Mouse (Mus musculus) heart, embryonic 14.5 days (tissue): ENCODE results near the gene Ptpn6. TPM values are rescaled to one million over a fixed set of nuclear protein-coding genes. Genes with fewer than 3 reads are reported as not detected.

Source experiments
- ATAC-seq: fragments of 200-750 bp; cut with Nextera tagmentation; 2 replicates; pipeline ENCODE4 v1.8.0; 2017; ENCODE audit warnings: low read depth, moderate TSS enrichment; ENCODE audit not compliant: insufficient number of reproducible peaks, insufficient read depth, low FRiP score
- H3K27ac ChIP-seq, 2 experiments: fragments of 200-500 bp in 1 of 2; fragments of 300-500 bp in 1 of 2; sonication (generic) in 1 of 2; replicated peaks in 1 of 2; 2 replicates each; pipeline ENCODE4 v1.5.1; 2012 to 2014; ENCODE audit warnings: low read depth in 2 of 2, low read length in 2 of 2, control low read depth in 1 of 2, mild to moderate bottlenecking in 1 of 2, mixed read lengths in 1 of 2; ENCODE audit not compliant: control insufficient read depth in 1 of 2, insufficient read depth in 1 of 2
- H3K27me3 ChIP-seq: fragments of 300-500 bp; sonication (generic); 2 replicates; pipeline ENCODE4 v1.6.1; 2014; ENCODE audit warnings: mild to moderate bottlenecking, low read length, control low read depth; ENCODE audit not compliant: control insufficient read depth, insufficient read depth
- H3K36me3 ChIP-seq: fragments of 300-500 bp; sonication (generic); 2 replicates; pipeline ENCODE4 v1.6.1; 2014; ENCODE audit warnings: mild to moderate bottlenecking, control low read depth, low read length, mixed read lengths; ENCODE audit not compliant: control insufficient read depth, insufficient read depth
- H3K4me1 ChIP-seq, 2 experiments: fragments of 200-500 bp in 1 of 2; fragments of 300-500 bp in 1 of 2; sonication (generic) in 1 of 2; 2 replicates each; pipeline ENCODE4 v1.6.1; 2012 to 2014; ENCODE audit warnings: low read length in 2 of 2, control low read depth in 1 of 2, mixed read lengths in 1 of 2; ENCODE audit not compliant: control insufficient read depth in 2 of 2, insufficient read depth in 2 of 2
- H3K4me2 ChIP-seq: fragments of 300-500 bp; sonication (generic); 2 replicates; pipeline ENCODE4 v1.6.1; 2014; ENCODE audit warnings: mild to moderate bottlenecking, low read length
- H3K4me3 ChIP-seq, 2 experiments: fragments of 200-500 bp in 1 of 2; fragments of 300-500 bp in 1 of 2; sonication (generic) in 1 of 2; 2 replicates each; pipeline ENCODE4 v1.5.1; 2012 to 2014; ENCODE audit warnings: low read length in 2 of 2, mild to moderate bottlenecking in 2 of 2, control low read depth in 1 of 2, low read depth in 1 of 2, moderate library complexity in 1 of 2; ENCODE audit not compliant: control insufficient read depth in 1 of 2, insufficient read depth in 1 of 2
- H3K9ac ChIP-seq: fragments of 300-500 bp; sonication (generic); 2 replicates; pipeline ENCODE4 v1.6.1; 2014; ENCODE audit warnings: mild to moderate bottlenecking, low read length
- H3K9me3 ChIP-seq: fragments of 300-500 bp; sonication (generic); 2 replicates; pipeline ENCODE4 v1.6.1; 2016; ENCODE audit warnings: low read length, control low read depth; ENCODE audit not compliant: control insufficient read depth
- WGBS: fragments of 180-500 bp; shearing (Covaris S2); extraction: QIAGEN DNeasy Blood & Tissue Kit; methylation state at CpG from one replicate; pipeline ENCODE4 v1.1.7; 2014; 5-methylcytosine and 5-hydroxymethylcytosine counted together
- polyA plus RNA-seq: library from polyadenylated mRNA; unstranded; fragments of >200 nt; fragmentation: Nextera tagmentation; extraction: Ambion mirVana; gene quantifications from 2 replicates; pipeline ENCODE4 v1.2.1, GENCODE M21; 2014

Ptpn6 gene
- polyA plus RNA-seq, 1 experiment from 2014 or later: 4.9 TPM

DNA sequence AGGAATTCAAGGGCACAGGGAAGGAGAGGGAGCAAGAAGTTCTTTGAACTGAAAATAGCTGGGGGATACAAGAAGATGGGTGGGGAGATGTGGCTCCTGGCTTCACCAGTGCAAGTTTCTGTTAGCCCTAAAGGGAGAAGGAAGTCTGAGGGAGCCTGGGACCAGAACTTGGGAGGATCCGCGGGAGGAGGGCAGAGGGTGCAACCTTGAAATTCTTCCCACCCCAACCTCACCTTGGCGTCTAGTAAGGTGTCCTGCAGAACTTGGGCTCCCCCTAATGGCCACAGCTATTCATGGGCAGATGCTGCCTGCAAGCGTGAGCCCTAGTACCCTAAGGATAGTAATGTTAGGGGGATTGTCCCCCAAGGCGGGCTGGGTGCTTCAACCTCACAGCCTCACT is 20.7 kb upstream of the Ptpn6 start:
- 3% methylated on average over 5 of the region's 5 CpGs for WGBS
- no peak for ATAC-seq
- H3K4me3 ChIP-seq: no peak overlapping the region
- 0 out of 2 replicates have a peak, but pooled peaks cover 3% of the 10 kb centered on the region for H3K27me3 ChIP-seq
- peak overlapping the region; percentile 68 for H3K4me2 ChIP-seq
- H3K9ac ChIP-seq: peak overlapping the region; percentile 56
- no peaks in the 10 kb centered on the region for H3K9me3 ChIP-seq
- H3K36me3 ChIP-seq: no peaks in the 10 kb centered on the region
- H3K4me1 ChIP-seq: peaks cover 25 to 34% of the 10 kb centered on the region in 2 experiments
- H3K27ac ChIP-seq: peak overlapping the region in 1 of 2 experiments; percentile 97; a peak in 2 of 4 replicates

GRCm38 (mm10) chr6:124758849-124759232 is 20.3 kb upstream of the Ptpn6 start:
- peaks cover 25 to 38% of the 10 kb centered on the region in 2 experiments for H3K4me1 ChIP-seq
- ATAC-seq: no peak
- H3K4me2 ChIP-seq: peak overlapping the region; percentile 68
- 29% methylated on average over 2 of the region's 2 CpGs for WGBS
- H3K9ac ChIP-seq: peak overlapping the region; percentile 56
- H3K27ac ChIP-seq: peak overlapping the region; percentile 61 to 97; a peak in 3 of 4 replicates
- no peak overlapping the region for H3K4me3 ChIP-seq
- H3K36me3 ChIP-seq: no peaks in the 10 kb centered on the region
- no peaks in the 10 kb centered on the region for H3K9me3 ChIP-seq
- 0 out of 2 replicates have a peak, but pooled peaks cover 3% of the 10 kb centered on the region for H3K27me3 ChIP-seq

GRCm38 (mm10) chr6:124757909-124758848 is 19.7 kb upstream of the Ptpn6 start:
- Histone ChIP-seq H3K9ac (peak overlapping the region; percentile 94), H3K9me3 (no peaks in the 10 kb centered on the region), H3K27ac (peak overlapping the region; percentile 82 to 97), H3K4me2 (peak overlapping the region; percentile 68), H3K4me3 (peak overlapping the region; percentile 86 to 94), H3K4me1 (peaks cover 25 to 40% of the 10 kb centered on the region in 2 experiments), H3K36me3 (no peaks in the 10 kb centered on the region), H3K27me3 (0 out of 2 replicates have a peak, but pooled peaks cover 3% of the 10 kb centered on the region)
- no peak for ATAC-seq
- WGBS: 37% methylated on average over 5 of the region's 5 CpGs

DNA sequence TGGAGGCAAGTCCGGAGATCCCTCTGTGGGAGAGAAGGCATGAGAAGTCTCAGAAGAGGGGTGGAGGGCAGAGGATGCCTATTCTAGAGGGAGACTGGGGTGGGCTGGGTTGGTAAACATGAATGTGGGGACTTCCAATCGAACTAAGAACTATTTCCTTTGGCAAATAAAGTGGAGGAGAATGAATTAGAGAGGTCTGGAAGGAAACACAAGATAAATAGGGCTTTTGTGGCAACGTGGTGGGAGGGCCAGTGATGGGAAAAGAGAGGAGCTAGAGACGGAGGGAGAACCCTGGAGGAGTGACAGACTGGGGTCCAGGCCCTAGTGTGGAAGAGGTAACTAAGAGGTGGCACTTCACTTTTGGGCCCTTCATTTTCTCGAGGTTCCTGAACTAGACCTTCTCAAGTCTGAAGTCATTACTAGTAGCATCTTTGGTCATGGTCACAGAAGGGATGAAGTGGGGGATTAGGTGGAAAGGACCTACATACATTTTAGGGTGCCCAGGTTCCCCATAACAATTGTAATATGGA is 18.9 kb upstream of the Ptpn6 start:
- WGBS: 12% methylated on average over 5 of the region's 5 CpGs
- H3K4me3 ChIP-seq: peak overlapping the region; percentile 86 to 94
- ATAC-seq: no peak

DNA sequence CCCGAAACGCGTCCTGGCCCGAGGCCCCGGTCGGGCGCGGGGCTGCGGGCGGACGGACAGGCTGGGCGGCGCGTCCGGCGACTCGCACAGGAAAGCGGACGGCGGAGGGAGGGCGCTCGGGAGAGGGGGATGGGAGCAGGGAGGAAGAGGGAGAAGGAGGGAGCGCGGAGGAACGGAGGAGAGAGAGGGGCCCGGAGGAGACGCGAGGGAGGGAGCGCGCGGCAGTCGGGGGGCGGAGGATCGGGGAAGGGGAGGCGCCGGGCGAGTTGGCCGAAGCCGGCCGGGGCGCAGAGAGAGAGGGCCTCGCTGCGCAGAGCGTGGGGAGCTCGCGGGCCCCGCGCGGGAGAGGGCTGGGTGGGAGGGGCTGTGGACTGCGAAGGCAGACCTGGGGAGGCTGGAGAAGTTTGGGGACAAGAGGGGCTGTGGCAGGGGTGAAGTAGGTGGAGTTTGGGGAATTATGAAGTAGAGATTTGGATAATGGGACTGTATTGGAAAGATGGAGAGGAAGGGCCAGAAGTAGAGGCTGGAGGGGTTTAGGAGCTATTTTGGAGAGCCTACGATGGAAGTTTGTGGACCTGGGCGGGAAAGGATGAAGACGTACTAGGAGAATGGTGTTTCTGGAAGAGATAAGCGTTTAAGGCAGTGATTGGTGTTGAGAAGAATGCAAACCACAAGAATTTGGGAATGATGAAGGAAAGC is 18.3 kb upstream of the Ptpn6 start:
- no peaks in the 10 kb centered on the region for H3K9me3 ChIP-seq
- peak overlapping the region; percentile 86 to 94 for H3K4me3 ChIP-seq
- peak overlapping the region; percentile 94 for H3K9ac ChIP-seq
- H3K4me1 ChIP-seq: peaks cover 25 to 40% of the 10 kb centered on the region in 2 experiments
- 0 out of 2 replicates have a peak, but pooled peaks cover 2% of the 10 kb centered on the region for H3K27me3 ChIP-seq
- peaks cover 7% of the 10 kb centered on the region; the same call in 1 of the 2 replicates for H3K36me3 ChIP-seq
- 2% methylated on average over 49 of the region's 54 CpGs for WGBS
- H3K27ac ChIP-seq: peak overlapping the region; percentile 82 to 97
- peak; percentile 74 for ATAC-seq
- H3K4me2 ChIP-seq: peak overlapping the region; percentile 68

More for the DNA sequence above, 18.9 kb upstream of the Ptpn6 start:
- H3K27me3 ChIP-seq: 0 out of 2 replicates have a peak, but pooled peaks cover 3% of the 10 kb centered on the region
- peak overlapping the region; percentile 94 for H3K9ac ChIP-seq
- peak overlapping the region; percentile 68 for H3K4me2 ChIP-seq
- no peaks in the 10 kb centered on the region for H3K9me3 ChIP-seq
- H3K27ac ChIP-seq: peak overlapping the region; percentile 82 to 97
- H3K36me3 ChIP-seq: peaks cover under 1% of the 10 kb centered on the region; the same call in 1 of the 2 replicates
- peaks cover 25 to 40% of the 10 kb centered on the region in 2 experiments for H3K4me1 ChIP-seq

DNA sequence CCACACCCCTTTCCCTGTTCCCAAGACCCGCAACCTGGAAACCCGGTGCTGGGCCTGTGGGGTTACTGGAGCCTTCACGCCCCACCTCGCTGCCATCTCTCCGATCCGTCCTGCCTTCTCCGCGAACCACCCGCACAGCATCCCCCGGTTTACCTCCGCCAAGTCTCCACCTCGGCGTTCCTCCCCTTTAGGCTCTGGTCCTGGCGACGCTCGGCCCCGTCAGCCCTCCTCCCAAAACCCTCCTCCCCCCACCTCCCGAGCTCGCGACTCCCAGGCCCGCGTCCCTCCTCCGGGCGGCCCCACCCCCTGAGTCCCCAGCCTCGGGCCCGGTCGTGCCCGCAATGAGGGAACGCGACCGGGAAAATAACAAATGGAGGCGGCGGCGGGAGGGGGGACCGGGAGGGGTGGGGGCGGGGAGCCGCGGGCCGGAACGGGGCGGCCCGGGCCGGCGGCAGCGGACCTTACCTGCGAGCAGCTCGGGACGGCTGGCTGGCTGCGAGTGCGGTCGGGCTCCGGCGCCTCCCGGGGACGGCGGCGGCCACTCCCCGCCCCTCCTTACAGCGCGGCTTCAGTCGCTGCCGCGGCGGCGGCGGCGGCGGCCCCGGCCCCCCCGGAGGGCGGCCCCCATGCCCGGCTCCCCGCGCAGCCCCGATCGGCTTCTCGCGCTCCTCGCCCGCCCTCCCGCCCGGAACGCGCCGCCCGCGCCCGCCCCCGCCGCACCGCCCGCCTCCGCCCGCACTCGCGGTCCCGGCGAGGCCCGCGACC is 17.5 kb upstream of the Ptpn6 start, which contains the start of the genes Gm45234 and Atn1:
Gene Gm45234 (minus strand): TSS at position 191 of the 765 bp plus-strand sequence.
Gene Atn1 (minus strand): TSS at position 694 of the 765 bp plus-strand sequence.
- under 1% methylated on average over 46 of the region's 100 CpGs for WGBS
- no peaks in the 10 kb centered on the region for H3K27me3 ChIP-seq
- peak within 1 kb of the TSS; percentile 82 to 97 for H3K27ac ChIP-seq
- H3K4me1 ChIP-seq: peaks cover 25 to 40% of the 10 kb centered on the region in 2 experiments
- H3K36me3 ChIP-seq: peaks cover 11% of the 10 kb centered on the region; the same call in 1 of the 2 replicates
- peak; percentile 49 for ATAC-seq
- H3K4me3 ChIP-seq: peak within 1 kb of the TSS; percentile 86 to 94
- H3K9ac ChIP-seq: peak within 1 kb of the TSS; percentile 94
- peak within 1 kb of the TSS; percentile 68 for H3K4me2 ChIP-seq
- no peaks in the 10 kb centered on the region for H3K9me3 ChIP-seq
